Mouse (Mus musculus) CD4-positive helper T cell, adult 2 months (primary cell): ENCODE data around the gene Rrp15.
"Not testable (repeated sequence)": the region's sequence is repeated elsewhere in the genome, so short reads cannot be mapped to it uniquely, and the experiment has no call there.

Experiments used
- DNase-seq: peaks from one replicate; pipeline ENCODE4 v3.0.0-alpha.2; 2012; ENCODE audit warnings: low read depth, missing footprints, low spot score

The Rrp15 gene

DNA sequence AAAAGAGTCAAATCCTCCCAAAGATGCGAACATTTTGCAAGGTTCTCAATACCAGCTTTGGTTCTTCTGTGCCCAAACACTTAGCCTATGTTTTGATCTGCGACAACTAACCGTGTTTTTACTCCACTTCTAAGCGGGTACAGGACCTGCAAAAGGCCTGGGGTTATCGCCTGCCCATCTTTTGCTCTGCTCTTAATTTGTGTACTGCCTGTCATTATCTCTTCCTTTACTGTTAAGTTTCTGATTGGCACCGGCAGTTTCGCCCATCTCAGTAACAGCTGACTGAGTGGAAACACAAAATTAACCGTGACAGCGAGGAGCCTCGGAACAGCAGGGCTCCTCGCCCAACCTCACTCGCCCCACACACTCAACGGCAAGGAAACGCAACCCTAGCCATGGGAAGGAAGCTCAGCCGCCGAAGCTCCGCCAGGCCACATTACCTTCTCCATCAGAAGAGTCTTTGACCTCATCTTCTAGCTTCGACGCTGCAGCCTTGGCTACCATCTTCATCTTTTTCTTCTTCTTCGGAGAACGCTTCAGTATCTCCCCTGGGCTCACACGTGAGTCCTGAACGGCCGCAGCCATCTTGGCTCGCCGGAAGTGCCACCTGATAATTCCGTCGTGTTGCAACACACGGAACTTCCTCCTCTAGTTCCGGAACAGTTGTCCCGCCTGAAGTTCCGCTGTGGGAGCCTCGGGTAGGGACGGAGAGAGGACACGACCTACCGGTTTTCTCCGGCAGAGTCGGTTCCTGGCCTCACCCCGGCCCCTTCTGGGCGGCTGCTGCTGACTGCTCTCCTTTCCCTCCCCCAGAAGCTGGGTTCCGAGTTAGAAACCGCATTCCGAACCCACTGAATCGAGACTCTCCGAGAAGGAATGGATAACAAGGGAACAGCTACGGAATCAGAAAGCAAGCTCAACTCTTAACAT is at the start of gene Rrp15:
TSS of gene Rrp15 (minus strand) at position 635 of the 930 bp plus-strand sequence.
- DNase-seq, result peak; percentile 91

DNA sequence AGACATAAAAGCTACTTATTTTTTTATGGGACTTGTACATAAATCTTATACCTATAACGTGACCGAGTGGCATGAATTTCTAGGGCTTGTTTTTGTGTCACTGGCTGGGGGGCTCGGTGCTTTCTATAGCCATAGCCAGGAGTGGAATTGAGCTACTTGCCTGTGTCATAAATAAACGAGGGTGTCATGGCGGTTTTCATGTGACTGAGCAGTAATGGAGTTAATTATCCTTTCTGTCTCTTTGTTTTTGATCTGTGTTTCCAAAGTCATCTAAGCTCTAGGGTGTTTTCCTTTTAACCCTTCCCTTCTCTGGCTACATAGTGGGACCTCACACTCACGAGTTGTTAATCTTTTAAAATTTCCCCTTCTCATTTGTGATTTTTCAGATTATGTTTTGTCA is 48.8 kb upstream of the Rrp15 start:
- no peak for DNase-seq

DNA sequence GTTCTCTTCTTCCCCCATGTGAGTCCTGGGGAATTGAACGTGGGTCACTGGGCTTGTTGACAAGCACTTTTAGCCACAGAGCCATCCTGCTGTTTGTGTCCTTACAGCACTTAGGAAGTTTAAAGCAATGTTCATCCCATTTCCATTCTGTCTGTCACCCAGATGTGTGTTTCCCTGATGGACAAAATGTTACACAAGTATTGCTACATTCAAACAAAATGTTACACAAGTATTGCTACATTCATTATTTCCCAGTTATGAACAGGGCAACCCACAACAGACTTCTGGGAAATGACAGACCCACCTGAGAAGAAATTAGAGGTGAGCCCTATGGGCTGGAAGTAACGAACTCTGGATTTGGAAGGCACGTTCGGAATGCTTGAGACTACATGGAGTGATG is 36.2 kb upstream of the Rrp15 start:
- no peak for DNase-seq

DNA sequence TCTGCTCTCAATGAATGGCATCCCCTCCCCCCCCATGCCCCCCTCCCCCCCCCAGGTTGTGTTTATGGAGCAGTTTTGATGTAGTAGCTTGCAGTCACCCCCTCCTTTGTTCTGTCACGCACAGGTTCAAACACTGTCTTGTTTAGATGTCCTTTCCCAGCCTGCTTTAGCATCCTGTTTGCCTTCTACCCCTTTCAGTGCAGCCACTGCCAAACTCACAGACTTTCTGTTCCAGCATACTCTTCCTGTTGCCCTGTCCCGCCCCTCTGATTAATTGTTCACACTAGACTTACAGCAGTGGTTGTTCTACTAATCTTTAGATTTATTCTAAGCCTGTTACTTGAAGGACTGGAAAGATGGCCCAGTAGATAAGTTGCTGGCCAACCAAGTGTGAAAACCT is 31.7 kb upstream of the Rrp15 start:
- no peak for DNase-seq

DNA sequence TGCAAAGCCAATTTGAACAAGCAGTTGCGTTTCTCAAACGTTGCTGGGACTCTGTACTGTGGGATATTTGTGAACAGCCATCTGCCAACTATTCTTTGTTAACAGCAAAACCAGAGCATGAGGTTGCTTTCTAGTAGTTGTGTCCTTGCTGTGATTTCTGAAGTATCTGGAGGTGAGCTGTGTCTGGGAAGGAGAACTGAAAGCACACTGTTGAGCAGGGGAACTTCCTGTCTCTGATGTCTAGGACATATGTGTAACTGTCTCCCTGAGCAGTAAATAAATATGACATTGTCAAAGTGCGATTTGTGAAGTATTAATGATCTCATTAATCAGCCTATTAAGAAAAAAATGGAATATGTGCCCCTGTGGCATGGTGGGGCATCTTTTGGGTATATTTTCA is 24.0 kb upstream of the Rrp15 start:
- no peak for DNase-seq

DNA sequence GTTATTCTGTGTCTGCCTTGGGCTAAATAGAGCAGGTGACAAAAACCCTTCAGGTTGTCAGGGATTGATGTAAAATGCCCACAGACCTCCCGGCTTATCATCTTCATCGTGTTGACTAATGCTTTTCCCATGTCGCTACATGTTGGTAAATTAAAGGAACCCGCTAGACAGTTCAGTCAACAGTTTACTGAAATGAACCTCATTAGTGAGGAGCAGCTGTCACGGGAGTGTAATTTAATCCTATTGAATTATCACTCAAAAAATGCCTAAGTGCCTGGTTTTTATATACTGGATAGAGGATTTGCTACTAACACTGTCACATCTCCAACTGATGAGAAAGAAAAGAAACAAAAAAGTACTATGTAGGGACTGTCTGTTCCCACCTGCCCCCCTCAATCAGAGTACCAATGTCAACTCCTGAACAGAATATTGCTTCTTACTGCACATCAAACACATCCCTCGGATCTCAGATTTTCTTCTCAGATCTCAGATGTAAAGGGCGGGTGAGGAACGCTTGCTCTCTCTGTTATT is 23.5 kb upstream of the Rrp15 start:
- DNase-seq, result no peak

DNA sequence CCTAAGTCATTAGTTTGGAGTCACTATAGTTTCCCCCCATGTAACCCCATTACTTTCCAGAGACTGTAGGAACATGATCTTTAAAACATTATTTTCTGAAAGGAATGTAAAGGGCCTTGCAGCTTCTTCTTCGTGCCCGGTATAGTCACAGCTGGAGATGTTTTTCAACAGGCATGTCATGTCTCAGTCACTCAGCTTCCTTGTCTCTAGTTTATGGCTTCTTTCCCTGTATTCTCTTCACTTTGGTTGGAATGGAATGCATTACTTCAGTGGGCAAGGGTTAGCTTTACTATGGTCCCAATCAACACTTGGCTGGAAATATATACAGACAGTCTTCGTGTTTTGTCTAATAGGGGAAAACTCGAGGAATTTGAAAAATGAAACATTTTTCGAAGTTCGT is 22.8 kb upstream of the Rrp15 start:
- DNase-seq, result no peak

DNA sequence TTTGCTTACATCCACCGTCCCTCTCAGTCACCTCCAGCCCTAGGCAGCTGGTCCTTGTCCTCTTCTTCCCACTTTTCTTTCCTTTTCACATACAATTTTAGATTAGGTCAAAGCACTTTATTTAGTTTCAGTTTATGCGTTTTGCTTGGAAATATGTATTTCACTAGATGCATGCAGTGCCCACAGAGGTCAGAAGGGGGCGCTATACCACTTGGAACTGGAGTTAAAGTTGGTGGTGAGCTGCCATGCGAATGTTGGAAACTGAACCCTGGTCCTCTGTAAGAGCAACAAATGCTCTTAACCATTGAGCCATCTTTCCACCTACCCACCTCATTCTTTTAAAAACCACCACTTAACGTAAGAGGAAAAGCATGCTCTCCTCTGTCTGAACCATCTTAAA is 21.5 kb upstream of the Rrp15 start:
- no peak for DNase-seq

DNA sequence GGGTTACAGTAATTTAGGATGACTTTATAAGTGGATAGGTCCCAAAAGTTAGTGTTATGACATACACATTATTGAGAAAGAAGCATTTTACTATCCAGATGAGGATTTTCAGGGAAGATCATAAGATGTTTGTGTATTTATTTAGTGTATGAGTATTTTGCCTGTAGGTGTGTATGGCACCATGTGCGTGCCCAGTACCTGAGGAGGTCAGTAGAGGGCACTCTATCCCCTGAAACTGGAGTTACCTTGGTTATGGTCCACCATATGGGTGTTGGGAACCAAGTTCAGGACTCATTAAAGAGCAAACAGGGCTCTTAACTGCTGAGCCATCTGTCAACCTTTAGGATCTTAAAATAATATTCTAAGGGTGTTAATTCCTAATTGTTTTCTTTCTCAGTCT is 19.2 kb upstream of the Rrp15 start:
- DNase-seq, result no peak

DNA sequence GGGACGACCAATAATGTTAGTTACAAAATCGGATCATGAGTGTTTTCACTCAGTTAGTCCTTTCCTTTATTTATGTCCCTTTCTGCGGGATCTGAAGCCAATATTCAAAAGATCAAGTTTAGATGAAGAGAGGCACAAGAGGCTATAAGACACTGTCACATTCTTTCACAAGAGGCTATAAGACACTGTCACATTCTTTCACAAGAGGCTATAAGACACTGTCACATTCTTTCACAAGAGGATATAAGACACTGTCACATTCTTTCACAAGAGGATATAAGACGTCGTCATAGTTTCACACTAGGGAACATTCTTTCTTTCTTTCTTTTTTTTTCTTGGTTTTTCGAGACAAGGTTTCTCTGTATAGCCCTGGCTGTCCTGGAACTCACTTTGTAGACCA is 14.3 kb upstream of the Rrp15 start:
- DNase-seq, result not testable (repeated sequence)

DNA sequence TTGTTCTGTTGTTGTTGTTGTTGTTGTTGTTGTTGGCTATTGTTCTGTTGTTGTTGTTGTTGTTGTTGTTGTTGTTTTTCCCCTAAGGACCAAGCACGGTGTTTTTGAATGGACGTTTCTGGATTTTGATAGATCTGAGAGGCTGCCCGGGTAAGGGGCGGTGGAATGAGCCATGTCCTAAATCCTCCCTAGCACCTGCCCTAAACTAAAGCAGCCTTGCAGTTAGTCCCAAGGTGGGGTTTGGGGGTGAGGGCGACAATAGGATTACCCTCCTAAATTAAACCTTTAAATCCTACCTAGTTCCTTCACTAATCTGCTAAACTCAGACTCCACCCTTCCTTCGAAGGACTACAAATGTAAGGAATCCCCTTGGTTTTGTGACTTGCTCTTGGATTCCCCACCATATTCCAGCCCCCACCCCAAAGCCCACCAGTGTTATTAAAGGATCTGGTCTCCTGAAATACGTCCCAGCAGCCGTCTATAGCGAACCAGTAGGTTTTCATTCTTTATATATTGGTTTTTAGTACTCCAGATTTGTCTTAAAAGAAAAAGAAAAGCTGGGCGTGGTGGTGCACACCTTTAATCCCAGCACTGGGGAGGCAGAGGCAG is 621 bp upstream of the Rrp15 start:
- no peak for DNase-seq

DNA sequence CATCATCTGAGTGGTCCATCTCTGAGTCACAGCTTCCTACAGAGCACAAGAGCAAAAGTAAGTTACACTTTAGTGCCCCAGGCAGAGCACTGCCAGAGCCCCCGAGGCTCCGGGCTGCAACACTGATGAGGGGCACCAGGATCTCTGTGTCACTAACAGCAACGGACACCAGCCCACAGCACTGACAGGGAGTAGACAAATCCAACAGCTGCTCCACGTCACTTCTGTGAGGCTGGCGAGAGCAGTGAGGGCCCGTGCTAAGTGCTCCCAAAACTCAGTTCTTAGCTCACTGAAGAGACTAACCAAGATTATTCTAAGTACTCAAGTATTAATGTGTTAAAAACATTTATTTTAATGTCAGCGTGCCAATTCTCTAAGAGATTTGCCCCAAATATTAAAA is 9.3 kb downstream of the Rrp15 start:
- no peak for DNase-seq

DNA sequence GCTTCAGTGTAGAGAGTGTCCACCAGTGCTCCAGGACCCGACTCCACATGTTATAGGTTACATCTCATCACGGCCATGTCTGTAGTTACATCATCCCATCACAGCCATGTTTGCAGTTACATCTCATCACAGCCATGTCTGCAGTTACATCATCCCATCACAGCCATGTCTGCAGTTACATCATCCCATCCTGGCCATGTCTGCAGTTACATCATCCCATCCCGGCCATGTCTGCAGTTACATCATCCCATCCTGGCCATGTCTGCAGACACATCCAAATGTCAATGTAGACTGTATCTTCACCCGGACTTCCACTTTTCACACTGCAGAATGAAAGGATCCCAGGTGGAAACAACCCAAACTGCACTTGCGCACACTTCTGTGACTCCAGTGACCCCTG is 13.6 kb downstream of the Rrp15 start:
- DNase-seq, result no peak

DNA sequence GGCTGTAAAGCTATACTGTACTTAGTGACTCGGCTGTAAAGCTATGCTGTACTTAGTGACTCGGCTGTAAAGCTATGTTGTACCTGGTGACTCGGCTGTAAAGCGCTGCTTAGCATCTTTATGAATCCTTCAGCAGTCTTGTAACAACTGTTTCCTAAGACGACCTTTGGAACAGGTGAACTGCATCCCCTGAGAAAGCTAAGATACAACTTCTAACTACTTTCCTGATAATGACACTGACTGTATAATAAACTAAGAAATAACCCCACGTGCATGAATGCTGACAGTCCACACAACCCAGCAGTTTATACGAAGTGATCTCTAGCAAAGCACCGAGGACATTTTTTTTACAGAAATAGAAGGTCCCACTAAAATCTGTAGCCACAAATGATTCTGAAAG is 16.1 kb downstream of the Rrp15 start:
- no peak for DNase-seq

DNA sequence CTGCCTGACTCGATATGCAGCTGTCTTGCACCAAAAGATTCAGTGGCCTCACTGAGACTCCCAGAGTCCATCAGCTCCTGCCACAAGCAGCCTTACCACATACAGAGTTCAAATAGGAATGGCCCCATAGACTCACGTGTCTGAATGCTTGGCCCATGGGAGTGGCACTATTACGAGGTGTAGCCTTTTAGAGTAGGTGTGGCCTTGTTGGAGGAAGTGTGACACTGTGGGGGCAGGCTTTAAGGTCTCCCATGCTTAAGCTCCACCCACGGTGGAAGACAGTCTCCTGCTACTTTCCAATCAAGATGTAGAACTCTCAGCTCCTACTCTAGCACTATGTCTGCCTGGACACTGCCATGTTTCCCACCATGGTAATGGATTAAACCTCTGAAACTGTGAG is 20.4 kb downstream of the Rrp15 start:
- DNase-seq, result no peak

DNA sequence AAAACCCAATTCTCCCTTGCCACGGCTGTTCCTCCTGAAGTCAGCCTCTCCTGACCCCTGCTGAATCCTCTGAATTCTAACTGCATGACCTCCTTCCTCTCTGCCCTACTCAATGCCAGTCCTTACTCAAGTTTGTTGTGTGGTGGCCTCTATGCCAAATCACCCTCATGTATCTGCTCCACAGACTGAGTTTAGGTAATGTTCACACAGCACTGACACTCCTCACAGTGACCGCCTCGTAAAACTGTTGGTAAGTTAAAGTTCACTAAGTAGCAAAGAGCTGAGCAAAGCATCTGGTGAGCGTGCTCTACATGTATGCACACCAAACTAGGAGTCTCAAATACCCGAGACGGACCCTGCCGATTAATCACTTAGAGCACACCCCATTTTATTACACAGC is 23.0 kb downstream of the Rrp15 start:
- DNase-seq, result no peak

DNA sequence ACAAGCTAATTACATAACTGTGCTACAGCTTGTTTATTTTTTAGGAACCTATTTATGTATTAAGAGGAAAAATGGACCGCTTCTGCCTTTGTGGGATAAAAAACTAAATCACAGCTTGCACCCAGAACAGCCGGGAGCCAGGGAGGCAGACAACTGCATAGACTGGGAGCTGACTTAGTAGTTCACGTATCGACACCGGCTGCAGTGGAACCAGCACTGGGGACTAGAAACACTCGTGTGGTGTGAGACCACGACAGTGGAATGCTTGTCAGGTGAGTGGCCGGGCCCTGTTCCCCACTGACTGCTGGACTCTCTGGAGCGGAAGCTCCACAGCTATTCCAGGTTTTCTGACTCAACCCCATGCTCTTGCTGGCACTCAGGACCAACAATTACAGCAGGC is 26.9 kb downstream of the Rrp15 start:
- DNase-seq, result no peak

DNA sequence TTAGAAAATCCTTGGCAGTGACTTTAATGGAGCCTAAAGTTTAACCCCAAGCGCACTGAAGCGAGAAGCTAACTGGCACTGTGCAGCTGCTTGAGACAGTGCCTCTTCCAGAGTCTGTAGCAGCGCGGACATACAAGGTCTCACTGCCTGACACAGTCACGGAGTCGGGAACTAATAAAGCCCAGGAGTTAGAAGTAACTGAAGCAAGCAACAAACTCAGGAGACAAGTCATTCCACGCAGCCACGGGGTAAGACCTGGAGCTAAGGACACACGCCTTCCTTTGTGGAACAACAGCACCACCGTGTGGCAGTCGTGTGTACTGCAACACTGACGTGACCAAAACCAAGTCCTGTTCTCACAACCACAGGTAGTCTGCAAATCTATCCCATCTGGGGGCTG is 27.3 kb downstream of the Rrp15 start:
- peak; percentile 63 for DNase-seq

DNA sequence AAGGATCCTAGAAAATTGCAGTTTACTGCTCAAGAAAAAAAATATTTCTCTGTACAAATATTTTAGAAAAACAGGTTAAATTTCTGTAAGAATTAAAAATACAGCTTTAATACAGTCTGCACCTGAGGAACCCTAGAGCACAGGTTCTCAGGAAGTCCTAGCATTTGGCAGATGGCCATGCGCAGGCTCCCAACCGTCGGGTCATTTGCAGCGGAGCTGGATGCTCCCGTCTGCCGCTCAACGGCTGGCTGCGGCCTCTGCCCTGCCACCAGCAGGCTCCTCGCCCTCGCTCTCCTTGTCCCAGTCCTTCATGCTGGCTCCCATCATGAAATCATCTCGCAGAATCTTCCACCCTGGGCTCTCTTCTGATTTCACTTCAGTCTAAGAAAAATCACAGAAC is 28.0 kb downstream of the Rrp15 start:
- DNase-seq, result no peak

DNA sequence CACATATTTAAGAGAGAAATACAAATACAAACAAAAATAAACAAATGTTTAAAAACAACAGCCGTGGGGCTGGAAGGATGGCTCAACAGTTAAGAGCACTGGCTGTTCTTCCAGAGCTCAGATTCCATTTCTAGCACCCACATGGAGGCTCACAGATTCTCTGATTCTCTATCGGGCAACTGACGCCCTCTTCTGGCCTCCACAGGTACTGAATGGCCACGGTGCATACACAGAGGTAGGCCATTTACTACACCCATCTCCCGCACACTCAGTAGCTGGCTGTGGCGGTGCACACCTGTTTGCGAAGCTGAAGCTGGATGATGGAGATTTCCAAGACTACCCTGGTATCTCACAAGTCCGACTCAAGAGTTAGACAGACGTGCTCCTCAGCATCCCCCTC is 29.4 kb downstream of the Rrp15 start:
- DNase-seq, result no peak

DNA sequence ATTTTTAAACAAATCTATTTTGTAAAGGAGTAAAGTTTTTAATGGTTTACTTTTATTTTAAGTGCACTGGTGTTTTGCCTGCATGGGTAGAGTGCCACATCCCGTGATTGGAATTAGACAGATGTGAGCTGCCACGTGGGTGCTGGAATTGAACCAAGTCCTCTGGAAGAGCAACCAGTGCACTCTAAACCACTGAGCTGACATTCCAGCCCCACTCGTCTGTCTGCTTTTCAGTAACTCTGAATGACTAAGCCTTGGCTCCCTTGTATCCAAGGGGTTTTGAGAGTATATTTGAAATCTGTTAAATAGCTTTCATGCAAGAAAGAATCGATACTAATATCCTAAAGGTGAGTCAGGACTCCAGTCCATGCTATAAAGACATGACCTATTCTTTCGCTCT is 30.3 kb downstream of the Rrp15 start:
- no peak for DNase-seq

DNA sequence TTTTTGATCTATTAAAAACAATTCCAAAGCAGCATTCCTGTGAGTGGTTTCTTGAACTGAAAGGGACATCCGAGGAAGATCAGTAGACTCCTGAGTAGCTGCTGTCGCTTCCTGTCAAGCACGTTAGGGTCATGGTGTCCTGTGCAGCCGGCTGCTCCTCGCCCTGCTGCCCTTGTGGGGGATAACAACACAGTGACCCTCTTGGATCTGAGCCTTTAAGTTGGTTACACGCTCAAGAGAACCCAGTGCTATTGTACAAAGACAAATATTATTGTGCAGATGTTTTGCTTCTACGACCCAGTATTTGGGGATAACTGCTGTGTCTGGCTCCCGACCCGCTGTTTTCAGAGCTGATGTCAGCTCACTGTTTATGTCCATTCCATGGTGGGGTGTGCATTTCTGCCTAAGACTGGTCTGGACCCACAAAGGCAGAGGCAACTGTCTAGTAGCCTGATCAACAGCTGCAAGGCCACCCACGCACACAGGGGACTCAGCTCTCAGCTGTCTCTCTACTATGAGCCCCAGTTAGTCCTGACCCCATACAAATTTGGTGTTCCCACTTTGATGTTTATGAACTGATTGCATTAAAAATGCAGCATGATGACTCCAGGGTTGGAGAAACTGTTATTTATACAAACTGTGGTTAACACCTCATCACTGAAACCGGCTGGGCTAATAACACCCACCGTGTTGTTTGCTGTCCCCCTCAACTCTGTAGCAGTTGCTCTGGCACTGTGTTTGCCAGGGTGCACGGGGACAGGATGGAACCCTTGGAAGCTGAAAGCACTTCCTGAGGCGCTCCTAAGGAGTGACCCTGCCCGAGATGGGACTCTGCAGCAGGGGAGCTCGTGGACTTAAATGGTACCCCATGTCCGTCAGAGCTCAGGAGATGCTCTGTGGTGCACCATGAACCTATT is 33.9 kb downstream of the Rrp15 start:
- DNase-seq, result no peak
